Mouse (Mus musculus): Measurements from ENCODE around the gene Mast4.

- TF ChIP-seq POLR2A (IDR thresholded peaks at IDR 0.05; ENCODE audit: control insufficient read depth, extremely low read depth, insufficient read depth, low read length, poor library complexity) (no peak), CTCF (IDR thresholded peaks at IDR 0.05; ENCODE audit: borderline replicate concordance, control insufficient read depth, extremely low read depth, insufficient read depth, low read length, poor library complexity) (no peak)
Measured at GRCm38 (mm10) chr13:102894287-102895234, 439.7 kb downstream of the Mast4 start.

All from thymus, adult 2 months (tissue).